Mouse (Mus musculus) thymus, adult 2 months (tissue): ENCODE data around the gene Pcgf5. TPM values are rescaled to one million over a fixed set of nuclear protein-coding genes. Genes with fewer than 3 reads are reported as not detected.

ENCODE experiments used
- DNase-seq: peaks from one replicate; pipeline ENCODE4 v3.0.0; 2021
- H3K27ac ChIP-seq: fragments of 200-500 bp; 2 replicates; pipeline ENCODE4 v1.5.1; 2012; ENCODE audit warnings: low read length, control low read depth; ENCODE audit not compliant: control insufficient read depth, insufficient read depth
- H3K27me3 ChIP-seq: fragments of 200-500 bp; 2 replicates; pipeline ENCODE4 v1.6.1; 2012; ENCODE audit warnings: mild to moderate bottlenecking, low read length, moderate library complexity, mixed read lengths; ENCODE audit not compliant: control insufficient read depth, insufficient read depth
- H3K36me3 ChIP-seq: fragments of 200-500 bp; 2 replicates; pipeline ENCODE4 v1.6.1; 2012; ENCODE audit warnings: mild to moderate bottlenecking, low read length, moderate library complexity; ENCODE audit not compliant: control insufficient read depth, insufficient read depth
- H3K4me1 ChIP-seq: fragments of 200-500 bp; replicated peaks from 2 replicates; pipeline ENCODE4 v1.6.1; 2012; ENCODE audit warnings: low read length; ENCODE audit not compliant: control insufficient read depth, insufficient read depth
- H3K4me3 ChIP-seq: fragments of 200-500 bp; 2 replicates; pipeline ENCODE4 v1.5.1; 2012; ENCODE audit warnings: mild to moderate bottlenecking, low read length, control low read depth, moderate library complexity; ENCODE audit not compliant: control insufficient read depth, insufficient read depth
- CTCF ChIP-seq: fragments of 200-500 bp; IDR thresholded peaks from 2 replicates; pipeline ENCODE4 v1.5.1; 2012; ENCODE audit warnings: mild to moderate bottlenecking, control low read depth, low read length, moderate library complexity, borderline replicate concordance; ENCODE audit not compliant: control insufficient read depth, poor library complexity, insufficient read depth; ENCODE audit errors: extremely low read depth
- POLR2A ChIP-seq: fragments of 200-500 bp; IDR thresholded peaks from 2 replicates; pipeline ENCODE4 v1.6.1; 2012; ENCODE audit warnings: mild to moderate bottlenecking, low read length, control low read depth, moderate library complexity; ENCODE audit not compliant: control insufficient read depth, poor library complexity, insufficient read depth; ENCODE audit errors: extremely low read depth
- WGBS: fragments of 180-500 bp; shearing (Covaris S2); methylation state at CpG from one replicate; pipeline ENCODE4 v1.1.7; 2018; 5-methylcytosine and 5-hydroxymethylcytosine counted together
- polyA plus RNA-seq: library from polyadenylated mRNA; depleted of rRNA; stranded (reverse); fragments of >200 nt; gene quantifications from 2 replicates; pipeline ENCODE4 v1.2.3, GENCODE M21; 2012; rRNA removed

The Pcgf5 gene
- 18.5 and 21.2 TPM in 2 replicates for polyA plus RNA-seq

- DNase-seq, result peak; percentile 70
- WGBS, result under 1% methylated on average over 70 of the region's 92 CpGs
- Histone ChIP-seq H3K4me1 (peaks cover 13% of the 10 kb centered on the region), H3K27ac (peak within 1 kb of the TSS; percentile 7; the same call in 1 of the 2 replicates), H3K36me3 (no peaks in the 10 kb centered on the region), H3K4me3 (peak within 1 kb of the TSS; percentile 89), H3K27me3 (no peaks in the 10 kb centered on the region)
- TF ChIP-seq CTCF (no peak; the same call in 1 of the 2 replicates), POLR2A (peak; percentile 33; the same call in 1 of the 2 replicates)
Measured at GRCm38 (mm10) chr19:36348161-36348800, at the start of gene Pcgf5. Gene Pcgf5, plus strand, starts transcription at chr19:36348309.

- TF ChIP-seq CTCF (no peak), POLR2A (no peak)
- Histone ChIP-seq H3K27me3 (no peaks in the 10 kb centered on the region), H3K4me1 (no peaks in the 10 kb centered on the region), H3K36me3 (no peaks in the 10 kb centered on the region), H3K27ac (no peak overlapping the region), H3K4me3 (no peak overlapping the region)
- no peak for DNase-seq
- 95% methylated on average over 5 of the region's 5 CpGs for WGBS
Measured at GRCm38 (mm10) chr19:36305542-36305941, 42.6 kb upstream of the Pcgf5 start.

GRCm38 (mm10) chr19:36314010-36314409, 34.1 kb upstream of the Pcgf5 start:
- no peak for TF ChIP-seq POLR2A
- TF ChIP-seq CTCF, result no peak

GRCm38 (mm10) chr19:36319735-36320134, 28.4 kb upstream of the Pcgf5 start:
- TF ChIP-seq CTCF (no peak), POLR2A (no peak)
- Histone ChIP-seq H3K36me3 (no peaks in the 10 kb centered on the region), H3K4me1 (no peaks in the 10 kb centered on the region), H3K27me3 (no peaks in the 10 kb centered on the region), H3K27ac (no peak overlapping the region), H3K4me3 (no peak overlapping the region)
- WGBS, result 95% methylated on average over 4 of the region's 4 CpGs
- no peak for DNase-seq

More at GRCm38 (mm10) chr19:36314010-36314409, 34.1 kb upstream of the Pcgf5 start:
- Histone ChIP-seq H3K27me3 (no peaks in the 10 kb centered on the region), H3K36me3 (no peaks in the 10 kb centered on the region), H3K4me3 (no peak overlapping the region), H3K27ac (no peak overlapping the region), H3K4me1 (no peaks in the 10 kb centered on the region)
- DNase-seq, result no peak
- 44% methylated on average over 5 of the region's 5 CpGs for WGBS

GRCm38 (mm10) chr19:36321066-36321465, 27.0 kb upstream of the Pcgf5 start:
- 95% methylated on average over 3 of the region's 3 CpGs for WGBS
- H3K27ac ChIP-seq, result no peak overlapping the region
- no peak overlapping the region for H3K4me3 ChIP-seq
- no peaks in the 10 kb centered on the region for H3K27me3 ChIP-seq
- no peaks in the 10 kb centered on the region for H3K36me3 ChIP-seq
- TF ChIP-seq POLR2A, result no peak
- TF ChIP-seq CTCF, result no peak
- H3K4me1 ChIP-seq, result no peaks in the 10 kb centered on the region
- no peak for DNase-seq

GRCm38 (mm10) chr19:36323326-36323725, 24.8 kb upstream of the Pcgf5 start:
- 90% methylated on average over 2 of the region's 2 CpGs for WGBS
- H3K36me3 ChIP-seq, result no peaks in the 10 kb centered on the region
- H3K27me3 ChIP-seq, result no peaks in the 10 kb centered on the region
- TF ChIP-seq CTCF, result no peak
- TF ChIP-seq POLR2A, result no peak
- no peak for DNase-seq
- H3K27ac ChIP-seq, result no peak overlapping the region
- H3K4me1 ChIP-seq, result no peaks in the 10 kb centered on the region
- H3K4me3 ChIP-seq, result no peak overlapping the region
